Mouse (Mus musculus): ENCODE results near the gene Cep89.

The Cep89 gene

GRCm38 (mm10) chr7:35447501-35447900 lies 50.7 kb downstream of the Cep89 start:
- peak overlapping the region; percentile 41 for H3K4me3 ChIP-seq (replicated peaks; ENCODE audit: low read length)
- TF ChIP-seq CTCF (conservative IDR thresholded peaks at IDR 0.05; ENCODE audit: low read length): no peak
- TF ChIP-seq POU5F1 (IDR thresholded peaks at IDR 0.05; ENCODE audit: borderline replicate concordance, low read length): no peak
- TF ChIP-seq NANOG (IDR thresholded peaks at IDR 0.05; ENCODE audit: borderline replicate concordance, low read length): no peak
- peaks cover 44% of the 10 kb centered on the region for H3K4me1 ChIP-seq (replicated peaks; ENCODE audit: low read depth, low read length)
- H3K27me3 ChIP-seq (ENCODE audit: insufficient read depth, low read length): peaks cover 14% of the 10 kb centered on the region; the same call in 1 of the 2 replicates
- H3K9me3 ChIP-seq (ENCODE audit: low read length): peaks cover 6% of the 10 kb centered on the region; the same call in 1 of the 2 replicates
- H3K36me3 ChIP-seq (ENCODE audit: insufficient read depth, low read length): no peaks in the 10 kb centered on the region

- peaks cover 6% of the 10 kb centered on the region; the same call in 1 of the 2 replicates for H3K9me3 ChIP-seq (ENCODE audit: low read length)
- TF ChIP-seq NANOG (IDR thresholded peaks at IDR 0.05; ENCODE audit: borderline replicate concordance, low read length) (no peak), POU5F1 (IDR thresholded peaks at IDR 0.05; ENCODE audit: borderline replicate concordance, low read length) (no peak), CTCF (conservative IDR thresholded peaks at IDR 0.05; ENCODE audit: low read length) (no peak)
- H3K4me3 ChIP-seq (replicated peaks; ENCODE audit: low read length): peak within 1 kb of the TSS; percentile 41
- peaks cover 50% of the 10 kb centered on the region for H3K4me1 ChIP-seq (replicated peaks; ENCODE audit: low read depth, low read length)
- H3K36me3 ChIP-seq (ENCODE audit: insufficient read depth, low read length): no peaks in the 10 kb centered on the region
- peaks cover 9% of the 10 kb centered on the region; the same call in 1 of the 2 replicates for H3K27me3 ChIP-seq (ENCODE audit: insufficient read depth, low read length)
These were observed 51.4 kb downstream of the Cep89 start, which contains the start of gene Slc7a9 for GRCm38 (mm10) chr7:35447996-35448846. Slc7a9 (plus strand) TSS chr7:35448796.

- Histone ChIP-seq H3K27me3 (ENCODE audit: insufficient read depth, low read length) (peaks cover 9% of the 10 kb centered on the region; the same call in 1 of the 2 replicates), H3K4me1 (replicated peaks; ENCODE audit: low read depth, low read length) (peaks cover 52% of the 10 kb centered on the region), H3K4me3 (replicated peaks; ENCODE audit: low read length) (no peak overlapping the region), H3K36me3 (ENCODE audit: insufficient read depth, low read length) (no peaks in the 10 kb centered on the region), H3K9me3 (ENCODE audit: low read length) (peaks cover 6% of the 10 kb centered on the region; the same call in 1 of the 2 replicates)
- no peak for TF ChIP-seq NANOG (IDR thresholded peaks at IDR 0.05; ENCODE audit: borderline replicate concordance, low read length)
- no peak for TF ChIP-seq POU5F1 (IDR thresholded peaks at IDR 0.05; ENCODE audit: borderline replicate concordance, low read length)
- TF ChIP-seq CTCF (conservative IDR thresholded peaks at IDR 0.05; ENCODE audit: low read length): no peak
These were observed 52.0 kb downstream of the Cep89 start for GRCm38 (mm10) chr7:35448867-35449266.

GRCm38 (mm10) chr7:35456091-35456814 lies 59.4 kb downstream of the Cep89 start:
- peaks cover 11% of the 10 kb centered on the region for H3K4me1 ChIP-seq (replicated peaks; ENCODE audit: low read depth, low read length)
- H3K27me3 ChIP-seq (ENCODE audit: insufficient read depth, low read length): no peaks in the 10 kb centered on the region
- no peaks in the 10 kb centered on the region for H3K9me3 ChIP-seq (ENCODE audit: low read length)
- no peak for TF ChIP-seq POU5F1 (IDR thresholded peaks at IDR 0.05; ENCODE audit: borderline replicate concordance, low read length)
- no peak for TF ChIP-seq CTCF (conservative IDR thresholded peaks at IDR 0.05; ENCODE audit: low read length)
- no peak for TF ChIP-seq NANOG (IDR thresholded peaks at IDR 0.05; ENCODE audit: borderline replicate concordance, low read length)
- no peak overlapping the region for H3K4me3 ChIP-seq (replicated peaks; ENCODE audit: low read length)
- no peaks in the 10 kb centered on the region for H3K36me3 ChIP-seq (ENCODE audit: insufficient read depth, low read length)

- H3K27me3 ChIP-seq (ENCODE audit: insufficient read depth, low read length): no peaks in the 10 kb centered on the region
- H3K36me3 ChIP-seq (ENCODE audit: insufficient read depth, low read length): peaks cover 17% of the 10 kb centered on the region
- no peak overlapping the region for H3K4me3 ChIP-seq (replicated peaks; ENCODE audit: low read length)
- no peaks in the 10 kb centered on the region for H3K9me3 ChIP-seq (ENCODE audit: low read length)
- TF ChIP-seq NANOG (IDR thresholded peaks at IDR 0.05; ENCODE audit: borderline replicate concordance, low read length) (no peak), POU5F1 (IDR thresholded peaks at IDR 0.05; ENCODE audit: borderline replicate concordance, low read length) (no peak), CTCF (conservative IDR thresholded peaks at IDR 0.05; ENCODE audit: low read length) (no peak)
- H3K4me1 ChIP-seq (replicated peaks; ENCODE audit: low read depth, low read length): peaks cover 29% of the 10 kb centered on the region
These were observed 64.1 kb downstream of the Cep89 start for GRCm38 (mm10) chr7:35460971-35461370.

GRCm38 (mm10) chr7:35465027-35465426 lies 68.2 kb downstream of the Cep89 start:
- Histone ChIP-seq H3K27me3 (ENCODE audit: insufficient read depth, low read length) (no peaks in the 10 kb centered on the region), H3K9me3 (ENCODE audit: low read length) (no peaks in the 10 kb centered on the region), H3K4me3 (replicated peaks; ENCODE audit: low read length) (no peak overlapping the region), H3K4me1 (replicated peaks; ENCODE audit: low read depth, low read length) (peaks cover 66% of the 10 kb centered on the region), H3K36me3 (ENCODE audit: insufficient read depth, low read length) (peaks cover 55% of the 10 kb centered on the region)
- no peak for TF ChIP-seq CTCF (conservative IDR thresholded peaks at IDR 0.05; ENCODE audit: low read length)
- no peak for TF ChIP-seq POU5F1 (IDR thresholded peaks at IDR 0.05; ENCODE audit: borderline replicate concordance, low read length)
- no peak for TF ChIP-seq NANOG (IDR thresholded peaks at IDR 0.05; ENCODE audit: borderline replicate concordance, low read length)

- H3K9me3 ChIP-seq (ENCODE audit: low read length): no peaks in the 10 kb centered on the region
- TF ChIP-seq POU5F1 (IDR thresholded peaks at IDR 0.05; ENCODE audit: borderline replicate concordance, low read length) (no peak), NANOG (IDR thresholded peaks at IDR 0.05; ENCODE audit: borderline replicate concordance, low read length) (peak; percentile 48; the same call in 1 of the 2 replicates), CTCF (conservative IDR thresholded peaks at IDR 0.05; ENCODE audit: low read length) (no peak)
These were observed 71.0 kb downstream of the Cep89 start for GRCm38 (mm10) chr7:35467856-35468255.

GRCm38 (mm10) chr7:35470794-35471193 lies 74.0 kb downstream of the Cep89 start:
- no peak overlapping the region for H3K4me3 ChIP-seq (replicated peaks; ENCODE audit: low read length)
- TF ChIP-seq CTCF (conservative IDR thresholded peaks at IDR 0.05; ENCODE audit: low read length): no peak

More at GRCm38 (mm10) chr7:35467856-35468255, 71.0 kb downstream of the Cep89 start:
- Histone ChIP-seq H3K36me3 (ENCODE audit: insufficient read depth, low read length) (peaks cover 77% of the 10 kb centered on the region), H3K4me1 (replicated peaks; ENCODE audit: low read depth, low read length) (peaks cover 58% of the 10 kb centered on the region), H3K4me3 (replicated peaks; ENCODE audit: low read length) (no peak overlapping the region), H3K27me3 (ENCODE audit: insufficient read depth, low read length) (no peaks in the 10 kb centered on the region)

More at GRCm38 (mm10) chr7:35470794-35471193, 74.0 kb downstream of the Cep89 start:
- Histone ChIP-seq H3K9me3 (ENCODE audit: low read length) (no peaks in the 10 kb centered on the region), H3K36me3 (ENCODE audit: insufficient read depth, low read length) (peaks cover 81% of the 10 kb centered on the region), H3K27me3 (ENCODE audit: insufficient read depth, low read length) (no peaks in the 10 kb centered on the region), H3K4me1 (replicated peaks; ENCODE audit: low read depth, low read length) (peaks cover 39% of the 10 kb centered on the region)

All from E14TG2a.4 (cell line).